Mouse (Mus musculus) embryonic facial prominence, embryonic 14.5 days (tissue): ENCODE results near the gene Prkcd. TPM values are rescaled to one million over a fixed set of nuclear protein-coding genes. Genes with fewer than 3 reads are reported as not detected.

ENCODE experiments used
- ATAC-seq: fragments of 200-750 bp; cut with Nextera tagmentation; 2 replicates; pipeline ENCODE4 v1.8.0; 2017; ENCODE audit warnings: low read depth, moderate number of reproducible peaks, moderate TSS enrichment
- DNase-seq: peaks from one replicate; pipeline ENCODE4 v3.0.0-alpha.2; 2015; ENCODE audit warnings: low spot score
- H3K27ac ChIP-seq: fragments of 300-500 bp; sonication (generic); replicated peaks from 2 replicates; pipeline ENCODE4 v1.5.1; 2014; ENCODE audit warnings: low read depth, mild to moderate bottlenecking, low read length, moderate library complexity
- H3K27me3 ChIP-seq: fragments of 300-500 bp; sonication (generic); replicated peaks from 2 replicates; pipeline ENCODE4 v1.6.1; 2014; ENCODE audit warnings: low read length; ENCODE audit not compliant: control insufficient read depth, insufficient read depth
- H3K36me3 ChIP-seq: fragments of 300-500 bp; sonication (generic); 2 replicates; pipeline ENCODE4 v1.6.1; 2014; ENCODE audit warnings: low read length, mixed read lengths; ENCODE audit not compliant: control insufficient read depth, insufficient read depth
- H3K4me1 ChIP-seq: fragments of 300-500 bp; sonication (generic); 2 replicates; pipeline ENCODE4 v1.6.1; 2014; ENCODE audit warnings: antibody characterized with exemption, low read length; ENCODE audit not compliant: control insufficient read depth, insufficient read depth
- H3K4me2 ChIP-seq: fragments of 300-500 bp; sonication (generic); 2 replicates; pipeline ENCODE4 v1.6.1; 2014; ENCODE audit warnings: low read depth, mild to moderate bottlenecking, low read length, moderate library complexity, mixed read lengths
- H3K4me3 ChIP-seq: fragments of 300-500 bp; sonication (generic); 2 replicates; pipeline ENCODE4 v1.5.1; 2014; ENCODE audit warnings: low read depth, mild to moderate bottlenecking, low read length
- H3K9ac ChIP-seq: fragments of 300-500 bp; sonication (generic); 2 replicates; pipeline ENCODE4 v1.6.1; 2014; ENCODE audit warnings: low read depth, mild to moderate bottlenecking, low read length, moderate library complexity, mixed read lengths
- H3K9me3 ChIP-seq: fragments of 300-500 bp; sonication (generic); 2 replicates; pipeline ENCODE4 v1.6.1; 2016; ENCODE audit warnings: low read length; ENCODE audit not compliant: control insufficient read depth
- WGBS: fragments of 180-500 bp; shearing (Covaris S2); extraction: QIAGEN DNeasy Blood & Tissue Kit; methylation state at CpG from one replicate; pipeline ENCODE4 v1.1.7; 2014; 5-methylcytosine and 5-hydroxymethylcytosine counted together
- polyA plus RNA-seq: library from polyadenylated mRNA; unstranded; fragments of >200 nt; fragmentation: Nextera tagmentation; extraction: Ambion mirVana; gene quantifications from 2 replicates; pipeline ENCODE4 v1.2.1, GENCODE M21; 2014

The Prkcd gene
- polyA plus RNA-seq, 1 experiment from 2014 or later, result 42.5 TPM

DNA sequence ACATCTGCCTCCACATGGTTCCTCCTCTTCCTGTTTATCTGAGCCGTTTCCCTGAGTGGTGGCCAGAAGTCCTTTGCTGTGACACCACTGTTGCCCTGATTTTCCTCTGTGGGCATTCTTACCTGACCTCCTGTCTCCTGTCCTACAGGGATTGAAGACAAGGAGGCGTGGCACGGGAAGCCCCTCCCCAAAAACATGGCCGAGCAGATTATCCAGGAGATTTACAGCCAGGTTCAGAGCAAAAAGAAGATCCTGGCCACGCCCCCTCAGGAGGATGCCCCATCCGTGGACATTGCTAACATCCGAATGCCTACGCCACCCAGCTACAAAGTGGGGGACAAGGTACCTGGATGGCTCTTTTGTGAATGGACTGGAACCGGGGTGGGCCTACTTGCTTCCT, 58.0 kb downstream of the Prkcd start:
- no peak overlapping the region for H3K9ac ChIP-seq
- no peak overlapping the region for H3K27ac ChIP-seq
- ATAC-seq, result no peak
- no peaks in the 10 kb centered on the region for H3K27me3 ChIP-seq
- H3K9me3 ChIP-seq, result no peaks in the 10 kb centered on the region
- no peak overlapping the region for H3K4me2 ChIP-seq
- WGBS, result 88% methylated on average over 9 of the region's 9 CpGs
- no peak for DNase-seq
- peaks cover 94% of the 10 kb centered on the region for H3K36me3 ChIP-seq
- H3K4me3 ChIP-seq, result no peak overlapping the region
- no peaks in the 10 kb centered on the region for H3K4me1 ChIP-seq

DNA sequence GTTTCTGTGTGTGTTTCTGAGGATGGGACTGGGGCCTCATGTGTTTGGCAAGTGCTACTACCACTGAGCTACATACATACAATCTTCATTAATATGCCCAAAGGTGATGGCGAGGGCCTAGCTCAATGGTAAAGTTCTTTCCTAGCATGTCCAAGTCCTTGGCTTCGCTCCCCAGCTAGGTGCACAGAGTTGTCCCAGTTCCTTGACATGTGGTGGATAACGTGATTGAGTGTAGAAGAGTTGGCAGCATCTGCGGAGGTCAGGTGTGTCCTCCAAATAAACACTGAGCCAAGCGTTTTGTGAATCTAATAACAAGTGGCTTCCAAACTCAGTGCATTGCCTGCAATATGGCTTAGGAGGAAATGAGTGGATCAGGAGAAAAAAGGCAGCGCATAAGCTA, 59.7 kb downstream of the Prkcd start:
- no peak overlapping the region for H3K9ac ChIP-seq
- DNase-seq (no peak), ATAC-seq (no peak)
- H3K4me3 ChIP-seq, result no peak overlapping the region
- no peaks in the 10 kb centered on the region for H3K27me3 ChIP-seq
- 87% methylated on average over 6 of the region's 6 CpGs for WGBS
- no peaks in the 10 kb centered on the region for H3K4me1 ChIP-seq
- no peak overlapping the region for H3K4me2 ChIP-seq
- no peaks in the 10 kb centered on the region for H3K9me3 ChIP-seq
- peaks cover 83% of the 10 kb centered on the region for H3K36me3 ChIP-seq
- no peak overlapping the region for H3K27ac ChIP-seq

DNA sequence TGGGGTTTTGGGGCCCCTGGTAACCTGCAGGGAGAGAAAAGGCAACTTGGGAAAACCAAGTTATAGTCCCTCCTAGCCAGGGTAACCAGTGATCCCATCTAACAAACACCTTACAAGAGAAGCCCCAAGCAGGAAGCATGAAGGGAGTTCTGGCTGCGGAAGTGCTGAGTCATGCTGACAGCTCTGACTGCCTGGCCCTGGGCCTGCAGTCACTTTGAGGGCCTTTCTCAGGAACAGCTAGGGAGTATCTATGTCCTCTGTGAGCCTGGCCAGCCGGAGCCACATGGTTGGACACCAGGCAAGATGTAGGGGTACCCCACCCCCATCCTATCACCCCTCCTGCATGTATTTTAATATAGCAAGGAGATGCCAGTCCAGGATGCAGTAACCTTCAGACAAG, 61.6 kb downstream of the Prkcd start:
- H3K4me3 ChIP-seq, result no peak overlapping the region
- peaks cover 83% of the 10 kb centered on the region for H3K36me3 ChIP-seq
- DNase-seq (no peak), ATAC-seq (no peak)
- no peaks in the 10 kb centered on the region for H3K9me3 ChIP-seq
- no peaks in the 10 kb centered on the region for H3K4me1 ChIP-seq
- WGBS, result 92% methylated on average over 2 of the region's 2 CpGs
- no peak overlapping the region for H3K27ac ChIP-seq
- H3K4me2 ChIP-seq, result no peak overlapping the region
- H3K9ac ChIP-seq, result no peak overlapping the region
- no peaks in the 10 kb centered on the region for H3K27me3 ChIP-seq

DNA sequence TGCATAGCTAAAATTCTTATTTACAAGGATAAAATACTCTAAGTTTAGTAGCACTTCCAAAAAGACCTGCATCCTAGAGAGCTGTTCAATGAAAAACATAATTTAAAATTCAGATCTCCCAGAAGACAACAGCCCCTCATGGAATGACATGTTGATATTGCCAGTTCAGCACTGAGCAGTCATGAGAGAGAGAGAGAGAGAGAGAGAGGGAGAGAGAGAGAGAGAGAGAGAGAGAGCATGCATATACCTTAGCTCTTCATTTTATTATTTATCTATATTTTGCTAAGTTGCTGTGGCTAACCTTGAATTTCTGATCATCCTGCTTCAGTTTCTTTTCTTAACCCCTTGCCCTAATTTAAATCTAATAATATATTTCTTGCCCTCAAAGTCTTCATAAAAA, 63.7 kb downstream of the Prkcd start:
- Histone ChIP-seq H3K4me3 (no peak overlapping the region), H3K27ac (no peak overlapping the region), H3K4me2 (no peak overlapping the region), H3K27me3 (no peaks in the 10 kb centered on the region), H3K9me3 (no peaks in the 10 kb centered on the region), H3K36me3 (peaks cover 77% of the 10 kb centered on the region), H3K4me1 (no peaks in the 10 kb centered on the region), H3K9ac (no peak overlapping the region)
- no peak for ATAC-seq
- no peak for DNase-seq

DNA sequence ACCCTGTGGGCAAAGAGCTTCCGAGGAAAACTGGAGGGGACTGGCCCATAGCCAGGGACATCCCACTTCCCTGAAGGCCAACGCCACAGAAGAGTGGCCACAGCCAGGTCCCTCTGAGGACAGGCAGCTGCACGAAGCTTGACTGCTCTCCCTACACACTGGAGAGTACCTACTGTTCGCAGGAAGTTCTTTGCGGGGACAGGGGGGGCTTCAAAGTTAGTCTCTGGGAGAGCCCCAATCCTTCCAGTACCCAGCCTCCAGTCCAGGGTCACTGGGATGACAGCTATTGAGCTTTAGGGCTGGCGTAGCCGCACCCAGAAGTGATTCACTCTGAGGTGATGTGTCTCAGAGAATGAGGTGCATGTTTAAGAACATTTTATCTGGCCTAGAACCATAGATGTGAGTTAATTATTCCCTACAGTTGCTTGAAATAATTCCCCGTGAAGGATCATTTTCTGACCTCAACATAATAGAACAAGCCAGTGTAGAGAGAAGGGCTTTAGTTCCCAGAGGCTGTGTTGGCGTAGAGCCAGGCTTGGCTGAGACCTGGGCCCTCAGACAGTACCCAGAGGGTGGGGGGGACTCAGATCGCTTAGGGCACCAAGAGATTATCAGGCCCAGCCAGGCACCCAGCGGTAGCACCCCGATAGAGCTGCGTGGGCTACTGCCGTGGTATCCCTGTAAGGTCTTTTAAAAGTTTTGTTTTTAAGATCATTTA, 64.4 kb downstream of the Prkcd start:
- Histone ChIP-seq H3K9me3 (no peaks in the 10 kb centered on the region), H3K27me3 (no peaks in the 10 kb centered on the region), H3K36me3 (peaks cover 75% of the 10 kb centered on the region), H3K27ac (no peak overlapping the region), H3K4me1 (no peaks in the 10 kb centered on the region), H3K9ac (no peak overlapping the region), H3K4me3 (no peak overlapping the region), H3K4me2 (no peak overlapping the region)
- WGBS, result 76% methylated on average over 14 of the region's 14 CpGs
- DNase-seq, result peak; percentile 80
- ATAC-seq, result peak; percentile 67

DNA sequence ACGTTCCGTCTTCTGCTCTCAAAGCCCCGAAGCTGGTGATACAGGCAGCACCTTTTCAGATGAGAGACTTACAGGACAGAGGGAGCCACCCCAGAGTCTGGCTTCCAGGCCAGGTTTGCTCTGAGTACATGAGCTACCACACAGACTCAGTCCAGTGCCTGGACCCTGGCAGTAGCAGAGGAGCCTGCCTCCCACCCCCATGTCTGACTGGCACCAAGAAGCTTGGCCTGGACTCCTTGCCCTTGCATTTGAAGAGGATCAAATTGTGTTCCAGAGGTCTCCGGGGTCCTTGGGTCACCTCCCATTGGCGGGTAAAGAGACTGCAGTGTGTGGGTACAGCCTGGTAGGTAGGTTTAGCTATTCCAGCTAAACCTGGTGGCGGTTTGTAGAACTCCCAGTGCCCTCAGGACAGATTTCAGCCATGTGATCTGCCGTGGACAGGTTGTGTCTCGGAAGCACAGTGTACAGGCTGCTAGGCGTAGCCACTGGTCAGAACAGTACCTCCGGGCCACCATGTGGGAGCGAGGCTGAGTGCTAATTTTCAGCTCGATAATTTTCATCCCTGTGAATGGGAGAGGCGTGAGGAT, 65.1 kb downstream of the Prkcd start:
- H3K4me1 ChIP-seq, result no peaks in the 10 kb centered on the region
- ATAC-seq, result no peak
- H3K4me2 ChIP-seq, result no peak overlapping the region
- DNase-seq, result no peak
- H3K27me3 ChIP-seq, result no peaks in the 10 kb centered on the region
- no peak overlapping the region for H3K9ac ChIP-seq
- peaks cover 75% of the 10 kb centered on the region for H3K36me3 ChIP-seq
- no peak overlapping the region for H3K4me3 ChIP-seq
- no peak overlapping the region for H3K27ac ChIP-seq
- WGBS, result 92% methylated on average over 13 of the region's 13 CpGs
- H3K9me3 ChIP-seq, result no peaks in the 10 kb centered on the region

DNA sequence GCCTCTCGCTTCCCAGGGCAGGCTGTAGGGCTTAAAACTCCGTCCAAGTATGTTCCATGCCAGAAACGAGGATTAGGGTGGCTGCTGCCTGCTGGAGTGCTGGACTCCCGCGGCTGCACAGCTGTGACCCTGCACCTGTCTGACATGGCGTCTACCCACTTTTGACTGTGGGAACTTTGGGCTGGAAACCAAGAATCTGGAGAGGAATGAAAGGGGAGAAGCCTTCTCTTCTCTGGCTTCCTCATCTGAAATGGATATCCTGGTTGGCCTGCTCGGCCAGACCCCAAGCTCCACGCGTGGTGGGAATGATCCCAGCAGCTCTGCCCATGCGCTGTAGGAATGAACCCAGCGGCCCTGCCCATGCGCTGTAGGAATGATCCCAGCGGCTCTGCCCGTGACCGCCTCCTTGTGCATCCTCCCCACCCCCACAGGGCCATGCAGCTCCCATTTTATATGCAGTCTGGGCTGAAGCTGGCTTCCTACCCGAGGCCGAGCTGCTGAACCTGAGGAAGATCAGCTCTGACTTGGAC, 66.6 kb downstream of the Prkcd start:
- H3K36me3 ChIP-seq, result peaks cover 70% of the 10 kb centered on the region

DNA sequence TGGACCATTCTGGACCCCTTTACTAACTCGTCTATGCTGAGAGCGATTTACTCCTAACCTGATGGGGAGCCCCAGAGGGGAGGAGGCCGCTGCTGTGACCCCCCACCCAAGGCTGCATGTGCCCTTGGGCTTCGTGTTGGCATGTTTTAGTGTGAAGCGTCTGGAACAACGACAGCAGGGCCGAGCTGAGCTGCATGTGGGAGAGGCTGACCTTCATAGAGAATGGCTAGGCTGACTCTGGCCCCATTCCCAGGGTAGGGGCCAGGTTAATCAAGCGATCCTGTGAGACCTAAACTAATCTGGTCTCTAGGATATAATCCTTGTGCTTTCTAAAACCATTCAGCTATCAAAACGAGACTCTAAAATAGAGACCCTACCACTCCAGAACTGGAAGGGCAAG, 68.3 kb downstream of the Prkcd start:
- Histone ChIP-seq H3K9ac (no peak overlapping the region), H3K9me3 (no peaks in the 10 kb centered on the region), H3K27me3 (no peaks in the 10 kb centered on the region), H3K4me1 (no peaks in the 10 kb centered on the region), H3K36me3 (peaks cover 63% of the 10 kb centered on the region), H3K27ac (0 out of 2 replicates have a peak overlapping the region, but pooled peaks have one; percentile 17), H3K4me2 (no peak overlapping the region), H3K4me3 (no peak overlapping the region)
- ATAC-seq (no peak), DNase-seq (peak; percentile 29)
- 72% methylated on average over 9 of the region's 9 CpGs for WGBS

More for the DNA sequence above, 66.6 kb downstream of the Prkcd start:
- no peaks in the 10 kb centered on the region for H3K9me3 ChIP-seq
- WGBS, result 80% methylated on average over 17 of the region's 17 CpGs
- DNase-seq (peak; percentile 80), ATAC-seq (peak; percentile 78)
- H3K9ac ChIP-seq, result no peak overlapping the region
- H3K27me3 ChIP-seq, result no peaks in the 10 kb centered on the region
- H3K27ac ChIP-seq, result no peak overlapping the region
- no peak overlapping the region for H3K4me2 ChIP-seq
- H3K4me1 ChIP-seq, result no peaks in the 10 kb centered on the region
- H3K4me3 ChIP-seq, result no peak overlapping the region

DNA sequence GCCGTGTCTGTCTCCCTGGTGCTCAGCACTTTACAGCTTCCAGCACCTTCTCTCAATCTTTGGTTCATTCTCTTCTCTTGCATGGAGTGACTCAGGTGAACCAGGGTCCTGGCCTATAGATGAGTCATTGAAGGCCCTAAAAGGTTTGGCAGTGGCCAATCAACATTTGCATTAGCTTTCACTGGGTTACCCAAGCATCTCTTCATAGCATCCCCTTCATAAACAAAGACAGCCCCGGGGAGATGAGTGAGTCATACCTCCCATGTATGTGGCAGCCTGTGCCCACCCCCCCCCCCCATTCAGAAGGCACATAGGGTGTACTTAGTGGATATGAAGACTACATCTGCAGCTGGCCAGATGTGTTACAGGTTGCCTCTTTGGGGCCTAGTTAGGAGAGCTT, 69.4 kb downstream of the Prkcd start:
- no peak overlapping the region for H3K9ac ChIP-seq
- H3K27ac ChIP-seq, result no peak overlapping the region
- H3K4me3 ChIP-seq, result no peak overlapping the region
- H3K4me2 ChIP-seq, result no peak overlapping the region
- ATAC-seq (no peak), DNase-seq (no peak)
- peaks cover under 1% of the 10 kb centered on the region; the same call in 1 of the 2 replicates for H3K4me1 ChIP-seq
- H3K27me3 ChIP-seq, result no peaks in the 10 kb centered on the region
- no peaks in the 10 kb centered on the region for H3K9me3 ChIP-seq
- peaks cover 60% of the 10 kb centered on the region for H3K36me3 ChIP-seq
- 90% methylated on average over 2 of the region's 2 CpGs for WGBS
